Mouse (Mus musculus) gastrocnemius, adult 18-20 months (tissue): Measurements from ENCODE around the gene Ttll13. TPM values are rescaled to one million over a fixed set of nuclear protein-coding genes. Genes with fewer than 3 reads are reported as not detected.

Experiments used
- DNase-seq: peaks from one replicate; pipeline ENCODE4 v3.0.0; 2021; ENCODE audit warnings: low spot score
- total RNA-seq, 2 experiments: library from RNA; stranded (reverse); gene quantifications; 2 replicates each; pipeline ENCODE4 v1.2.3; 2021

The Ttll13 gene
- total RNA-seq, 2 experiments from 2014 or later, result 0.18 TPM; not detected in 1

GRCm38 (mm10) chr7:80264606-80265005 lies 18.4 kb downstream of the Ttll13 start:
- DNase-seq, result no peak

- DNase-seq, result no peak
Observed at GRCm38 (mm10) chr7:80267764-80268163, 21.6 kb downstream of the Ttll13 start.

- peak; percentile 96 for DNase-seq
Observed at GRCm38 (mm10) chr7:80268897-80269750, 22.9 kb downstream of the Ttll13 start, which contains the start of gene Vps33b. Gene Vps33b, plus strand, starts transcription at chr7:80269649.

- no peak for DNase-seq
Observed at GRCm38 (mm10) chr7:80269751-80270255, 23.6 kb downstream of the Ttll13 start.

- DNase-seq, result no peak
Observed at GRCm38 (mm10) chr7:80273456-80273855, 27.3 kb downstream of the Ttll13 start.

- DNase-seq, result no peak
Observed at GRCm38 (mm10) chr7:80276374-80276773, 30.2 kb downstream of the Ttll13 start.

- DNase-seq, result no peak
Observed at GRCm38 (mm10) chr7:80280032-80280431, 33.9 kb downstream of the Ttll13 start.

- no peak for DNase-seq
Observed at GRCm38 (mm10) chr7:80280998-80281397, 34.8 kb downstream of the Ttll13 start.

GRCm38 (mm10) chr7:80281646-80282045 lies 35.5 kb downstream of the Ttll13 start:
- no peak for DNase-seq

GRCm38 (mm10) chr7:80283226-80283918 lies 37.2 kb downstream of the Ttll13 start:
- DNase-seq, result no peak

- DNase-seq, result no peak
Observed at GRCm38 (mm10) chr7:80284391-80284790, 38.2 kb downstream of the Ttll13 start.

GRCm38 (mm10) chr7:80285725-80286124 lies 39.5 kb downstream of the Ttll13 start:
- DNase-seq, result no peak

- no peak for DNase-seq
Observed at GRCm38 (mm10) chr7:80287736-80288135, 41.6 kb downstream of the Ttll13 start.

GRCm38 (mm10) chr7:80294062-80294763 lies 48.0 kb downstream of the Ttll13 start, which contains the start of gene Prc1:
Gene Prc1, plus strand, starts transcription at chr7:80294450.
- DNase-seq, result peak; percentile 98

- DNase-seq, result no peak
Observed at GRCm38 (mm10) chr7:80294764-80295648, 48.8 kb downstream of the Ttll13 start.

GRCm38 (mm10) chr7:80296462-80296861 lies 50.3 kb downstream of the Ttll13 start:
- DNase-seq, result no peak

GRCm38 (mm10) chr7:80297041-80297440 lies 50.9 kb downstream of the Ttll13 start:
- DNase-seq, result no peak

GRCm38 (mm10) chr7:80298754-80299153 lies 52.6 kb downstream of the Ttll13 start:
- DNase-seq, result no peak

GRCm38 (mm10) chr7:80299568-80299967 lies 53.4 kb downstream of the Ttll13 start:
- DNase-seq, result no peak

GRCm38 (mm10) chr7:80301522-80301921 lies 55.3 kb downstream of the Ttll13 start:
- DNase-seq, result no peak

- no peak for DNase-seq
Observed at GRCm38 (mm10) chr7:80307766-80308165, 61.6 kb downstream of the Ttll13 start.
